Mouse (Mus musculus): ENCODE results near the gene Ppp1r13b. TPM values are rescaled to one million over a fixed set of nuclear protein-coding genes. Genes with fewer than 3 reads are reported as not detected.

Gene Ppp1r13b
- polyA plus RNA-seq, 1 experiment from 2014 or later, result 15.5 TPM

DNA sequence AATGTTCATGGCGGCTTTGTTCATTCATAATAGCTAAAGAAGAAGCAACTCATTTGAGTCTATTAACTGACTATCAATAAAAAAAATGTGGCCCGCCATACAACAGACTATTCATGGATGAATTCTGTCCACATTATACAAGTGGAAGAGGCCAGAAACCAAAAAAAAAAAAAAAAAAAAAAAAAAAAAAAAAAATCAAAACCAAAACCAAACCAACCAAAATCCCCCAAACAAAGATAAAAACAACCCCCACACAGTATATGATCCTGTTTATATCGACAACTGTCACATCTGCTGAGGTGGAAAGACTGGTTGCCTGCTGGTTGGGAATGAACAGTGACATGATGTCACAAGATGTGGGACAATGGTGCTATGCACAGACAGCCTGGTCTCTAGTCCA, 32.4 kb downstream of the Ppp1r13b start:
- no peak for ATAC-seq (ENCODE audit: insufficient number of reproducible peaks, insufficient read depth, low FRiP score, low read depth)
- Histone ChIP-seq H3K9me3 (ENCODE audit: control insufficient read depth, low read length) (no peaks in the 10 kb centered on the region), H3K4me3 (ENCODE audit: control insufficient read depth in 1 of 2, insufficient read depth in 1 of 2, low read depth in 1 of 2, low read length in 2 of 2) (no peak overlapping the region), H3K27me3 (ENCODE audit: control insufficient read depth, insufficient read depth, low read length) (no peaks in the 10 kb centered on the region), H3K4me2 (ENCODE audit: low read length) (no peak overlapping the region), H3K27ac (replicated peaks in 1 of 2; ENCODE audit: control insufficient read depth in 1 of 2, insufficient read depth in 1 of 2, low read depth in 2 of 2, low read length in 2 of 2) (no peak overlapping the region), H3K4me1 (ENCODE audit: control insufficient read depth in 2 of 2, insufficient read depth in 2 of 2, low read length in 2 of 2) (0 out of 4 replicates have a peak, but pooled peaks cover 0 to 4% of the 10 kb centered on the region in 2 experiments), H3K9ac (ENCODE audit: low read length) (no peak overlapping the region), H3K36me3 (ENCODE audit: control insufficient read depth, insufficient read depth, low read length) (peaks cover 13% of the 10 kb centered on the region; the same call in 1 of the 2 replicates)
- 85% methylated on average over 3 of the region's 3 CpGs for WGBS

DNA sequence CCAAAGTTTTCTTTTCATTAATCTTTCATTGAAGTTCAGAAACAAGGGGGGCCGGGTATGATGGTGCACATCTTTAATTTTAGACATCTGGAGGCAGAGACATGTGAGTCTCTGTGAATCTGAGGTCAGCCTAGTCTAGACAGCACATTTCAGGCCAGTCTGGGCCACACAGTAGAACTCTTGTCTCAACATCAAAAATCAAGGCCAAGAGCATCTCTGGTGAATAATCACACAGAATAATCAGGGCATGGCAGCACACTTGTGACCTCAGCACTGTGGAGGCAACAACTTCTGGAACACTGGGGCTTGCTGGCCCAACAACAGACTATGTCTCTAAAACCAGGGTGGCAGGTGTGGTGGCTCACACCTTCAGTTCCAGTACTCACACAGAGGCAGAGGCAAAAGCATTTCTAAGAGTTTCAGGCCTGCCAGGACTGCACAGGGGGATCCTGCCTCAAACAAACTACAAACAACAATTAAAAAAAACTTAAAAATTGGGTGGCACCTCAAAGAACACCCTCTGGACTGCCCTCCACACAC, 33.2 kb downstream of the Ppp1r13b start:
- WGBS, result 75% methylated on average over 1 of the region's 1 CpGs
- Histone ChIP-seq H3K9ac (ENCODE audit: low read length) (no peak overlapping the region), H3K4me3 (ENCODE audit: control insufficient read depth in 1 of 2, insufficient read depth in 1 of 2, low read depth in 1 of 2, low read length in 2 of 2) (no peak overlapping the region), H3K27ac (replicated peaks in 1 of 2; ENCODE audit: control insufficient read depth in 1 of 2, insufficient read depth in 1 of 2, low read depth in 2 of 2, low read length in 2 of 2) (no peak overlapping the region), H3K4me2 (ENCODE audit: low read length) (no peak overlapping the region), H3K27me3 (ENCODE audit: control insufficient read depth, insufficient read depth, low read length) (no peaks in the 10 kb centered on the region), H3K9me3 (ENCODE audit: control insufficient read depth, low read length) (no peaks in the 10 kb centered on the region), H3K4me1 (ENCODE audit: control insufficient read depth in 2 of 2, insufficient read depth in 2 of 2, low read length in 2 of 2) (0 out of 4 replicates have a peak, but pooled peaks cover 0 to 4% of the 10 kb centered on the region in 2 experiments), H3K36me3 (ENCODE audit: control insufficient read depth, insufficient read depth, low read length) (peaks cover 19% of the 10 kb centered on the region)
- ATAC-seq (ENCODE audit: insufficient number of reproducible peaks, insufficient read depth, low FRiP score, low read depth), result no peak

- 87% methylated on average over 5 of the region's 5 CpGs for WGBS
- H3K4me3 ChIP-seq (ENCODE audit: control insufficient read depth in 1 of 2, insufficient read depth in 1 of 2, low read depth in 1 of 2, low read length in 2 of 2), result no peak overlapping the region
Measured at GRCm38 (mm10) chr12:111872079-111872478, 35.8 kb downstream of the Ppp1r13b start.

DNA sequence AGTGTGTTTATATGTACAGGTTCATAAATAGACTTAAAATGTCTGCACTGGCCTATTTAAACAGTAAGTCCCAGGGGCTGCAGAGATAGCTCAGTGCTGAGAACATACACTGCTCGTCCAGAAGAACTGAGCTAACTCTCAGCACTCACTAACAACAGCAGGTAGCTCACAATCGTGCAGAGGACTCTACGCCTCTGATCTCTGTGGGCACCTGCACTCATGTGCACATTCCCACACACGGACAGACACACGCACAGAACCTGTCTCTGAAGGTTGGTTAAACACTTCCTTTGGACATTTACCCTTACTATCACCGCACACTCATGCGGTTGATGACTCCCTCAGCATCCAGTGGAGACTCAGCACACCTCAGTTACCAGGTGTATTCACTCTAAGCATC, 37.1 kb downstream of the Ppp1r13b start:
- no peaks in the 10 kb centered on the region for H3K9me3 ChIP-seq (ENCODE audit: control insufficient read depth, low read length)
- peaks cover 45% of the 10 kb centered on the region for H3K36me3 ChIP-seq (ENCODE audit: control insufficient read depth, insufficient read depth, low read length)
- H3K4me3 ChIP-seq (ENCODE audit: control insufficient read depth in 1 of 2, insufficient read depth in 1 of 2, low read depth in 1 of 2, low read length in 2 of 2), result no peak overlapping the region
- ATAC-seq (ENCODE audit: insufficient number of reproducible peaks, insufficient read depth, low FRiP score, low read depth), result no peak
- 87% methylated on average over 7 of the region's 7 CpGs for WGBS
- H3K27ac ChIP-seq (replicated peaks in 1 of 2; ENCODE audit: control insufficient read depth in 1 of 2, insufficient read depth in 1 of 2, low read depth in 2 of 2, low read length in 2 of 2), result no peak overlapping the region
- 0 out of 4 replicates have a peak, but pooled peaks cover 0 to 2% of the 10 kb centered on the region in 2 experiments for H3K4me1 ChIP-seq (ENCODE audit: control insufficient read depth in 2 of 2, insufficient read depth in 2 of 2, low read length in 2 of 2)
- no peaks in the 10 kb centered on the region for H3K27me3 ChIP-seq (ENCODE audit: control insufficient read depth, insufficient read depth, low read length)
- no peak overlapping the region for H3K4me2 ChIP-seq (ENCODE audit: low read length)
- H3K9ac ChIP-seq (ENCODE audit: low read length), result no peak overlapping the region

More at GRCm38 (mm10) chr12:111872079-111872478, 35.8 kb downstream of the Ppp1r13b start:
- H3K27me3 ChIP-seq (ENCODE audit: control insufficient read depth, insufficient read depth, low read length), result no peaks in the 10 kb centered on the region
- no peak overlapping the region for H3K9ac ChIP-seq (ENCODE audit: low read length)
- H3K4me2 ChIP-seq (ENCODE audit: low read length), result no peak overlapping the region
- no peak overlapping the region for H3K27ac ChIP-seq (replicated peaks in 1 of 2; ENCODE audit: control insufficient read depth in 1 of 2, insufficient read depth in 1 of 2, low read depth in 2 of 2, low read length in 2 of 2)
- no peak for ATAC-seq (ENCODE audit: insufficient number of reproducible peaks, insufficient read depth, low FRiP score, low read depth)
- no peaks in the 10 kb centered on the region for H3K9me3 ChIP-seq (ENCODE audit: control insufficient read depth, low read length)
- H3K4me1 ChIP-seq (ENCODE audit: control insufficient read depth in 2 of 2, insufficient read depth in 2 of 2, low read length in 2 of 2), result 0 out of 4 replicates have a peak, but pooled peaks cover 0 to 4% of the 10 kb centered on the region in 2 experiments
- peaks cover 33% of the 10 kb centered on the region for H3K36me3 ChIP-seq (ENCODE audit: control insufficient read depth, insufficient read depth, low read length)

DNA sequence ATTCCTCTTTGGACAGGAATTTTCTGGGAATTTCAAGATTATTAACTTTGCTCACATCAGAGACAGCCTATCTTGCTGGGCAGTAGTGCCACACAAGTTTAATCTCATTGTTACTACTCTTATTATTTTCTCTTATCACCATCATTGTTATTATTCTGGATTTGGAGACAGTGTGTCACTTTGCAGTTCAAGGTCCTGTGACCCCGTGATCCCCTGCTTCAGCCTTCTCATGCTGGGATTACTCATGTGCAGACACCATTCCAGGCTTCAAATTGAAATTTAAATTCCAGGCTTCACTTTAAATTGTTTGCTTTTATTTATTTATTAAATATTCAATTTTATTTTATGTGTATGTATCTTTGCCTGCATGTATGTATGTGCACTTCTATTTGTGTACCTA, 38.1 kb downstream of the Ppp1r13b start:
- Histone ChIP-seq H3K36me3 (ENCODE audit: control insufficient read depth, insufficient read depth, low read length) (peaks cover 55% of the 10 kb centered on the region), H3K9me3 (ENCODE audit: control insufficient read depth, low read length) (no peaks in the 10 kb centered on the region), H3K4me2 (ENCODE audit: low read length) (no peak overlapping the region), H3K4me1 (ENCODE audit: control insufficient read depth in 2 of 2, insufficient read depth in 2 of 2, low read length in 2 of 2) (no peaks in the 10 kb centered on the region), H3K27me3 (ENCODE audit: control insufficient read depth, insufficient read depth, low read length) (no peaks in the 10 kb centered on the region), H3K4me3 (ENCODE audit: control insufficient read depth in 1 of 2, insufficient read depth in 1 of 2, low read depth in 1 of 2, low read length in 2 of 2) (no peak overlapping the region), H3K9ac (ENCODE audit: low read length) (no peak overlapping the region), H3K27ac (replicated peaks in 1 of 2; ENCODE audit: control insufficient read depth in 1 of 2, insufficient read depth in 1 of 2, low read depth in 2 of 2, low read length in 2 of 2) (no peak overlapping the region)
- 81% methylated on average over 1 of the region's 1 CpGs for WGBS
- no peak for ATAC-seq (ENCODE audit: insufficient number of reproducible peaks, insufficient read depth, low FRiP score, low read depth)

DNA sequence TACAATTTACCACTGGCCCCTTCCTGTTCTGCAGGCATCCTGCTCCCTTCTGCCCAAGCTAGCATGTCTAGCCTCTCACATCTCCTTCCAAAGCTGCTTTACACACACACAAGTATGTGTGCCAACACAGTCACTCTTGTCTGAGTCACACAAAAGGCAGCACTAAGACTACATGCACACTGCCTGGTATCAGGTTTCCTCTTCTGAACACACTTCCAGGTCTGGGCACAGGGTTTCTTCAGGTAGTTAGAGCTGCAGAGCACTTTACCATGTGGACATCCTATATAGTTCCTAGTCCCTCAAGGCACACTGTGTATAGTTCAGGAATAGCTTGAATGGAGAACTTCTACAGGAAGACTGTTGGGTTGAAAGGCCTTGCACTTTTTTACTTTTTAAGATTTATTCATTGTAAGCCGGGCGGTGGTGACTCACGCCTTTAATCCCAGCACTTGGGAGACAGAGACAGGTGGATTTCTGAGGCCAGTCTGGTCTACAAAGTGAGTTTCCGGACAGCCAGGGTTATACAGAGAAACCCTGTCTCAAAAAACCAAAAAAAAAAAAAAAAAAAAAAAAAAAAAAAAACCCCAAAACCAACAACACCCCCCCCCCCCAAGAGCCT, 43.6 kb downstream of the Ppp1r13b start:
- Histone ChIP-seq H3K4me2 (ENCODE audit: low read length) (no peak overlapping the region), H3K36me3 (ENCODE audit: control insufficient read depth, insufficient read depth, low read length) (peaks cover 52% of the 10 kb centered on the region), H3K4me1 (ENCODE audit: control insufficient read depth in 2 of 2, insufficient read depth in 2 of 2, low read length in 2 of 2) (no peaks in the 10 kb centered on the region), H3K27ac (replicated peaks in 1 of 2; ENCODE audit: control insufficient read depth in 1 of 2, insufficient read depth in 1 of 2, low read depth in 2 of 2, low read length in 2 of 2) (no peak overlapping the region), H3K9me3 (ENCODE audit: control insufficient read depth, low read length) (no peaks in the 10 kb centered on the region), H3K4me3 (ENCODE audit: control insufficient read depth in 1 of 2, insufficient read depth in 1 of 2, low read depth in 1 of 2, low read length in 2 of 2) (no peak overlapping the region), H3K27me3 (ENCODE audit: control insufficient read depth, insufficient read depth, low read length) (no peaks in the 10 kb centered on the region), H3K9ac (ENCODE audit: low read length) (no peak overlapping the region)
- ATAC-seq (ENCODE audit: insufficient number of reproducible peaks, insufficient read depth, low FRiP score, low read depth), result no peak
- WGBS, result 87% methylated on average over 4 of the region's 4 CpGs

GRCm38 (mm10) chr12:111855448-111855847, 52.5 kb downstream of the Ppp1r13b start:
- no peak overlapping the region for H3K4me2 ChIP-seq (ENCODE audit: low read length)
- peaks cover 28% of the 10 kb centered on the region for H3K36me3 ChIP-seq (ENCODE audit: control insufficient read depth, insufficient read depth, low read length)
- peaks cover 0 to 4% of the 10 kb centered on the region in 2 experiments; a peak in 1 of 4 replicates for H3K4me1 ChIP-seq (ENCODE audit: control insufficient read depth in 2 of 2, insufficient read depth in 2 of 2, low read length in 2 of 2)
- no peaks in the 10 kb centered on the region for H3K9me3 ChIP-seq (ENCODE audit: control insufficient read depth, low read length)
- WGBS, result 79% methylated on average over 2 of the region's 2 CpGs
- no peak overlapping the region for H3K27ac ChIP-seq (replicated peaks in 1 of 2; ENCODE audit: control insufficient read depth in 1 of 2, insufficient read depth in 1 of 2, low read depth in 2 of 2, low read length in 2 of 2)
- H3K27me3 ChIP-seq (ENCODE audit: control insufficient read depth, insufficient read depth, low read length), result no peaks in the 10 kb centered on the region
- no peak for ATAC-seq (ENCODE audit: insufficient number of reproducible peaks, insufficient read depth, low FRiP score, low read depth)
- H3K9ac ChIP-seq (ENCODE audit: low read length), result no peak overlapping the region
- no peak overlapping the region for H3K4me3 ChIP-seq (ENCODE audit: control insufficient read depth in 1 of 2, insufficient read depth in 1 of 2, low read depth in 1 of 2, low read length in 2 of 2)

Data from heart, embryonic 14.5 days (tissue).